Mouse (Mus musculus): ENCODE results near the gene Gm48551.

- TF ChIP-seq CTCF (IDR thresholded peaks at IDR 0.05; ENCODE audit: low read depth, low read length): no peak
- no peak for TF ChIP-seq POLR2A (IDR thresholded peaks at IDR 0.05; ENCODE audit: borderline replicate concordance, low read depth, low read length)
Observed at GRCm38 (mm10) chr10:81426897-81427296, 42.6 kb downstream of the Gm48551 start.

Data from bone marrow macrophage, adult 2 months (primary cell).